Mouse (Mus musculus) testis, postnatal 10 days (tissue): Measurements from ENCODE around the gene Cib3.

ENCODE experiments used
- DNase-seq: peaks from one replicate; pipeline ENCODE4 v3.0.0; 2021; ENCODE audit warnings: low spot score

The Cib3 gene

GRCm38 (mm10) chr8:72212751-72213150 lies at the start of gene Cib3:
Gene Cib3 (minus strand): TSS chr8:72212837.
- DNase-seq, result no peak

- DNase-seq, result no peak
Observed at GRCm38 (mm10) chr8:72261872-72262271, 49.2 kb upstream of the Cib3 start.

GRCm38 (mm10) chr8:72261431-72261830 lies 48.8 kb upstream of the Cib3 start:
- DNase-seq, result no peak

- peak; percentile 59 for DNase-seq
Observed at GRCm38 (mm10) chr8:72261019-72261418, 48.4 kb upstream of the Cib3 start.

GRCm38 (mm10) chr8:72260585-72260984 lies 47.9 kb upstream of the Cib3 start:
- no peak for DNase-seq

GRCm38 (mm10) chr8:72259862-72260261 lies 47.2 kb upstream of the Cib3 start:
- no peak for DNase-seq

- no peak for DNase-seq
Observed at GRCm38 (mm10) chr8:72257902-72258238, 45.2 kb upstream of the Cib3 start.

- peak; percentile 65 for DNase-seq
Observed at GRCm38 (mm10) chr8:72257171-72257901, 44.7 kb upstream of the Cib3 start.

- no peak for DNase-seq
Observed at GRCm38 (mm10) chr8:72244610-72245009, 32.0 kb upstream of the Cib3 start.

GRCm38 (mm10) chr8:72242226-72242625 lies 29.6 kb upstream of the Cib3 start:
- no peak for DNase-seq

GRCm38 (mm10) chr8:72240951-72241350 lies 28.3 kb upstream of the Cib3 start:
- DNase-seq, result peak; percentile 68

GRCm38 (mm10) chr8:72240403-72240763 lies 27.7 kb upstream of the Cib3 start:
- DNase-seq, result no peak

GRCm38 (mm10) chr8:72239499-72240402 lies 27.1 kb upstream of the Cib3 start, which contains the start of gene Ap1m1:
Gene Ap1m1 (plus strand): TSS chr8:72240018.
- peak; percentile 98 for DNase-seq

GRCm38 (mm10) chr8:72222656-72223055 lies 10.0 kb upstream of the Cib3 start:
- peak; percentile 53 for DNase-seq

- DNase-seq, result no peak
Observed at GRCm38 (mm10) chr8:72220758-72221157, 8.1 kb upstream of the Cib3 start.

GRCm38 (mm10) chr8:72219541-72220363 lies 7.1 kb upstream of the Cib3 start, which contains the start of gene Fam32a:
Gene Fam32a (plus strand): TSS chr8:72219730.
- peak; percentile 85 for DNase-seq

GRCm38 (mm10) chr8:72218781-72219540 lies 6.3 kb upstream of the Cib3 start:
- no peak for DNase-seq

- DNase-seq, result no peak
Observed at GRCm38 (mm10) chr8:72215871-72216270, 3.2 kb upstream of the Cib3 start.

- DNase-seq, result no peak
Observed at GRCm38 (mm10) chr8:72215060-72215459, 2.4 kb upstream of the Cib3 start.

GRCm38 (mm10) chr8:72213536-72213935 lies 899 bp upstream of the Cib3 start, which contains the start of gene Gm11034:
Gene Gm11034 (minus strand): TSS chr8:72213636.
- DNase-seq, result no peak

- DNase-seq, result no peak
Observed at GRCm38 (mm10) chr8:72211846-72212245, 791 bp downstream of the Cib3 start.
